Mouse (Mus musculus): ENCODE measurements around the gene Rin2.

GRCm38 (mm10) chr2:145717539-145717938, 42.5 kb downstream of the Rin2 start:
- TF ChIP-seq POLR2A (IDR thresholded peaks at IDR 0.05; ENCODE audit: borderline replicate concordance, extremely low read depth, insufficient read depth, insufficient read length, poor library complexity, severe bottlenecking) (no peak), CTCF (IDR thresholded peaks at IDR 0.05; ENCODE audit: borderline replicate concordance, extremely low read depth, insufficient read depth, insufficient read length) (no peak)
